Mouse (Mus musculus) lung, postnatal 0 days (tissue): ENCODE data around the gene Prdm11.

ENCODE experiments used
- CTCF ChIP-seq: IDR thresholded peaks from 2 replicates; pipeline ENCODE4 v1.5.1; 2016; ENCODE audit warnings: antibody characterized with exemption, mild to moderate bottlenecking
- EP300 ChIP-seq: IDR thresholded peaks from 2 replicates; pipeline ENCODE4 v1.6.1; 2016; ENCODE audit warnings: antibody characterized with exemption, mild to moderate bottlenecking, control low read depth

GRCm38 (mm10) chr2:92931061-92931460, 114.9 kb downstream of the Prdm11 start:
- TF ChIP-seq CTCF: no peak
- TF ChIP-seq EP300: no peak
